Mouse (Mus musculus): ENCODE results near the gene Pde12.
"Not testable (repeated sequence)": the region's sequence is repeated elsewhere in the genome, so short reads cannot be mapped to it uniquely, and the experiment has no call there.

Gene Pde12

GRCm38 (mm10) chr14:26669292-26670073 is at the start of gene Pde12:
TSS of gene Pde12 (minus strand) at chr14:26669883.
- DNase-seq (ENCODE audit: low read depth): peak; percentile 79

GRCm38 (mm10) chr14:26705246-26705645 is 35.6 kb upstream of the Pde12 start:
- DNase-seq (ENCODE audit: low read depth): not testable (repeated sequence)

GRCm38 (mm10) chr14:26697912-26698311 is 28.2 kb upstream of the Pde12 start:
- no peak for DNase-seq (ENCODE audit: low read depth)

- DNase-seq (ENCODE audit: low read depth): no peak
These were observed 23.3 kb upstream of the Pde12 start, which contains the start of gene Dnah12 for GRCm38 (mm10) chr14:26692974-26693373. TSS of gene Dnah12 (plus strand) at chr14:26693274.

- no peak for DNase-seq (ENCODE audit: low read depth)
These were observed 21.7 kb upstream of the Pde12 start for GRCm38 (mm10) chr14:26691363-26691762.

- DNase-seq (ENCODE audit: low read depth): no peak
These were observed 21.0 kb upstream of the Pde12 start for GRCm38 (mm10) chr14:26690727-26691126.

- DNase-seq (ENCODE audit: low read depth): no peak
These were observed 6.1 kb upstream of the Pde12 start for GRCm38 (mm10) chr14:26675791-26676190.

GRCm38 (mm10) chr14:26675371-26675770 is 5.7 kb upstream of the Pde12 start:
- DNase-seq (ENCODE audit: low read depth): no peak

- not testable (repeated sequence) for DNase-seq (ENCODE audit: low read depth)
These were observed 4.9 kb upstream of the Pde12 start for GRCm38 (mm10) chr14:26674476-26675169.

- not testable (repeated sequence) for DNase-seq (ENCODE audit: low read depth)
These were observed 2.4 kb upstream of the Pde12 start for GRCm38 (mm10) chr14:26671870-26672615.

- no peak for DNase-seq (ENCODE audit: low read depth)
These were observed 1.3 kb upstream of the Pde12 start for GRCm38 (mm10) chr14:26670964-26671363.

- DNase-seq (ENCODE audit: low read depth): no peak
These were observed 1.1 kb downstream of the Pde12 start for GRCm38 (mm10) chr14:26668371-26669291.

- DNase-seq (ENCODE audit: low read depth): no peak
These were observed 1.7 kb downstream of the Pde12 start for GRCm38 (mm10) chr14:26667991-26668370.

GRCm38 (mm10) chr14:26663851-26664250 is 5.8 kb downstream of the Pde12 start:
- no peak for DNase-seq (ENCODE audit: low read depth)

- no peak for DNase-seq (ENCODE audit: low read depth)
These were observed 7.2 kb downstream of the Pde12 start for GRCm38 (mm10) chr14:26662488-26662887.

GRCm38 (mm10) chr14:26662016-26662415 is 7.7 kb downstream of the Pde12 start:
- no peak for DNase-seq (ENCODE audit: low read depth)

- no peak for DNase-seq (ENCODE audit: low read depth)
These were observed 9.4 kb downstream of the Pde12 start for GRCm38 (mm10) chr14:26660233-26660632.

- no peak for DNase-seq (ENCODE audit: low read depth)
These were observed 11.5 kb downstream of the Pde12 start for GRCm38 (mm10) chr14:26658178-26658577.

- no peak for DNase-seq (ENCODE audit: low read depth)
These were observed 17.8 kb downstream of the Pde12 start for GRCm38 (mm10) chr14:26651901-26652300.

GRCm38 (mm10) chr14:26647811-26648210 is 21.9 kb downstream of the Pde12 start:
- no peak for DNase-seq (ENCODE audit: low read depth)

- DNase-seq (ENCODE audit: low read depth): no peak
These were observed 23.6 kb downstream of the Pde12 start for GRCm38 (mm10) chr14:26645989-26646650.

Data from fibroblast of lung, adult 2 months (primary cell).